Mouse (Mus musculus) heart, postnatal 0 days (tissue): ENCODE data around the gene Olfr462. TPM values are rescaled to one million over a fixed set of nuclear protein-coding genes. Genes with fewer than 3 reads are reported as not detected.
"Not testable (repeated sequence)": the region's sequence is repeated elsewhere in the genome, so short reads cannot be mapped to it uniquely, and the experiment has no call there.

Source experiments
- ATAC-seq: fragments of 200-750 bp; cut with Nextera tagmentation; 2 replicates; pipeline ENCODE4 v1.8.0; 2017; ENCODE audit warnings: low read depth, moderate number of reproducible peaks, moderate library complexity; ENCODE audit not compliant: insufficient read depth
- DNase-seq: peaks from one replicate; pipeline ENCODE4 v3.0.0-alpha.2; 2016; ENCODE audit warnings: low spot score
- H3K27ac ChIP-seq: fragments of 300-500 bp; sonication (generic); 2 replicates; pipeline ENCODE4 v1.5.1; 2014; ENCODE audit warnings: low read depth, mild to moderate bottlenecking
- H3K27me3 ChIP-seq: fragments of 300-500 bp; sonication (generic); 2 replicates; pipeline ENCODE4 v1.6.1; 2014; ENCODE audit warnings: low read length, mixed read lengths; ENCODE audit not compliant: control insufficient read depth, insufficient read depth
- H3K36me3 ChIP-seq: fragments of 300-500 bp; sonication (generic); replicated peaks from 2 replicates; pipeline ENCODE4 v1.6.1; 2014; ENCODE audit warnings: low read length, mixed read lengths; ENCODE audit not compliant: control insufficient read depth, insufficient read depth
- H3K4me1 ChIP-seq: fragments of 300-500 bp; sonication (generic); 2 replicates; pipeline ENCODE4 v1.6.1; 2014; ENCODE audit warnings: antibody characterized with exemption; ENCODE audit not compliant: control insufficient read depth, insufficient read depth
- H3K4me2 ChIP-seq: fragments of 300-500 bp; sonication (generic); 2 replicates; pipeline ENCODE4 v1.6.1; 2014; ENCODE audit warnings: low read depth, mild to moderate bottlenecking, low read length, moderate library complexity
- H3K4me3 ChIP-seq: fragments of 300-500 bp; sonication (generic); 2 replicates; pipeline ENCODE4 v1.5.1; 2014; ENCODE audit warnings: low read depth, low read length
- H3K9ac ChIP-seq: fragments of 300-500 bp; sonication (generic); replicated peaks from 2 replicates; pipeline ENCODE4 v1.6.1; 2014; ENCODE audit warnings: low read depth, low read length, mixed read lengths
- H3K9me3 ChIP-seq: fragments of 300-500 bp; sonication (generic); replicated peaks from 2 replicates; pipeline ENCODE4 v1.6.1; 2016; ENCODE audit warnings: low read length; ENCODE audit not compliant: control insufficient read depth
- CTCF ChIP-seq: IDR thresholded peaks from 2 replicates; pipeline ENCODE4 v1.5.1; 2016; ENCODE audit warnings: antibody characterized with exemption, control low read depth, low read depth
- EP300 ChIP-seq: IDR thresholded peaks from 2 replicates; pipeline ENCODE4 v1.6.1; 2016; ENCODE audit warnings: antibody characterized with exemption, low read depth
- WGBS: fragments of 180-500 bp; shearing (Covaris S2); extraction: QIAGEN DNeasy Blood & Tissue Kit; methylation state at CpG from one replicate; pipeline ENCODE4 v1.1.7; 2014; 5-methylcytosine and 5-hydroxymethylcytosine counted together
- polyA plus RNA-seq: library from polyadenylated mRNA; unstranded; fragments of >200 nt; fragmentation: Nextera tagmentation; extraction: Ambion mirVana; gene quantifications from 2 replicates; pipeline ENCODE4 v1.2.1, GENCODE M21; 2015
- total RNA-seq: library from RNA; depleted of rRNA; stranded (reverse); fragments of >200 nt; gene quantifications from 2 replicates; pipeline ENCODE4 v1.2.3, GENCODE M21; 2014; ENCODE audit warnings: low replicate concordance

The Olfr462 gene
- total and polyA plus RNA-seq, 2 experiments from 2014 or later: not detected

GRCm38 (mm10) chr11:87879826-87880225 is 12.2 kb downstream of the Olfr462 start:
- 81% methylated on average over 9 of the region's 9 CpGs for WGBS
- TF ChIP-seq EP300: no peak
- TF ChIP-seq CTCF: no peak
- DNase-seq (no peak), ATAC-seq (no peak)
- no peaks in the 10 kb centered on the region for H3K4me1 ChIP-seq
- no peak overlapping the region for H3K4me2 ChIP-seq
- no peaks in the 10 kb centered on the region for H3K9me3 ChIP-seq
- H3K27me3 ChIP-seq: 0 out of 2 replicates have a peak, but pooled peaks cover 2% of the 10 kb centered on the region
- H3K4me3 ChIP-seq: no peak overlapping the region
- H3K27ac ChIP-seq: no peak overlapping the region
- no peaks in the 10 kb centered on the region for H3K36me3 ChIP-seq
- no peak overlapping the region for H3K9ac ChIP-seq

GRCm38 (mm10) chr11:87875436-87875835 is 16.6 kb downstream of the Olfr462 start, which contains the start of gene Epx:
Gene Epx, minus strand, starts transcription at chr11:87875536.
- TF ChIP-seq EP300: no peak
- no peak for TF ChIP-seq CTCF
- no peak within 1 kb of the TSS for H3K27ac ChIP-seq
- no peak within 1 kb of the TSS for H3K9ac ChIP-seq
- H3K27me3 ChIP-seq: 0 out of 2 replicates have a peak, but pooled peaks cover 2% of the 10 kb centered on the region
- no peaks in the 10 kb centered on the region for H3K4me1 ChIP-seq
- H3K9me3 ChIP-seq: no peaks in the 10 kb centered on the region
- H3K4me2 ChIP-seq: no peak within 1 kb of the TSS
- no peak within 1 kb of the TSS for H3K4me3 ChIP-seq
- DNase-seq (no peak), ATAC-seq (no peak)
- 80% methylated on average over 6 of the region's 6 CpGs for WGBS
- H3K36me3 ChIP-seq: no peaks in the 10 kb centered on the region

GRCm38 (mm10) chr11:87871766-87872165 is 20.3 kb downstream of the Olfr462 start:
- no peak for ATAC-seq
- Histone ChIP-seq H3K4me2 (no peak overlapping the region), H3K9me3 (no peaks in the 10 kb centered on the region), H3K27me3 (0 out of 2 replicates have a peak, but pooled peaks cover under 1% of the 10 kb centered on the region), H3K36me3 (no peaks in the 10 kb centered on the region), H3K9ac (no peak overlapping the region), H3K4me3 (no peak overlapping the region), H3K27ac (no peak overlapping the region), H3K4me1 (no peaks in the 10 kb centered on the region)
- no peak for DNase-seq
- TF ChIP-seq CTCF (no peak), EP300 (no peak)
- 31% methylated on average over 8 of the region's 8 CpGs for WGBS

- 71% methylated on average over 2 of the region's 2 CpGs for WGBS
Measured at GRCm38 (mm10) chr11:87870096-87870495, 22.0 kb downstream of the Olfr462 start.

GRCm38 (mm10) chr11:87866891-87867290 is 25.2 kb downstream of the Olfr462 start:
- not testable (repeated sequence) for DNase-seq, H3K9me3 ChIP-seq

More at GRCm38 (mm10) chr11:87870096-87870495, 22.0 kb downstream of the Olfr462 start:
- no peak for ATAC-seq
- TF ChIP-seq EP300 (no peak), CTCF (no peak)
- no peaks in the 10 kb centered on the region for H3K4me1 ChIP-seq
- H3K9ac ChIP-seq: no peak overlapping the region
- no peaks in the 10 kb centered on the region for H3K9me3 ChIP-seq
- no peak overlapping the region for H3K27ac ChIP-seq
- no peak for DNase-seq
- H3K27me3 ChIP-seq: no peaks in the 10 kb centered on the region
- H3K4me3 ChIP-seq: no peak overlapping the region
- no peak overlapping the region for H3K4me2 ChIP-seq
- no peaks in the 10 kb centered on the region for H3K36me3 ChIP-seq

GRCm38 (mm10) chr11:87862805-87863204 is 29.3 kb downstream of the Olfr462 start:
- H3K36me3 ChIP-seq: peaks cover 5% of the 10 kb centered on the region; the same call in 1 of the 2 replicates
- 83% methylated on average over 13 of the region's 13 CpGs for WGBS
- DNase-seq: no peak

More at GRCm38 (mm10) chr11:87866891-87867290, 25.2 kb downstream of the Olfr462 start:
- ATAC-seq, H3K4me3 ChIP-seq, H3K4me2 ChIP-seq, H3K27me3 ChIP-seq, H3K36me3 ChIP-seq, H3K9ac ChIP-seq, H3K27ac ChIP-seq, H3K4me1 ChIP-seq: not testable (repeated sequence)
- WGBS: 76% methylated on average over 1 of the region's 2 CpGs

More at GRCm38 (mm10) chr11:87862805-87863204, 29.3 kb downstream of the Olfr462 start:
- H3K27me3 ChIP-seq: no peaks in the 10 kb centered on the region
- no peak overlapping the region for H3K4me3 ChIP-seq
- TF ChIP-seq EP300 (no peak), CTCF (no peak)
- ATAC-seq: no peak
- no peak overlapping the region for H3K9ac ChIP-seq
- H3K4me2 ChIP-seq: no peak overlapping the region
- no peak overlapping the region for H3K27ac ChIP-seq
- no peaks in the 10 kb centered on the region for H3K4me1 ChIP-seq
- no peaks in the 10 kb centered on the region for H3K9me3 ChIP-seq
